10 mouse cellular contexts compared by ENCODE assay signal in genomic region chr5:75922677-75923076, GRCm38 (mm10). TPM values are rescaled to one million over a fixed set of nuclear protein-coding genes. Genes with fewer than 3 reads are reported as not detected.
DNase-seq lines count a peak whose midpoint lies in the region; ATAC-seq lines count a peak whose summit lies in the region.
"Had no signal": no experiment of that assay in that cellular context is flagged by ENCODE, and none has a peak within 500 bp of the region (broad histone marks: within the 10 kb centered on the region; RNA-seq: fewer than 3 reads in every experiment).

No protein-coding gene starts in this region.

- H3K27me3 ChIP-seq in lung, embryonic 15.5 days, result no peaks in the 10 kb centered on the region
- H3K27me3 ChIP-seq: embryonic facial prominence, embryonic 12.5 days; neural tube, embryonic 12.5 days had no signal

- no peak overlapping the region for H3K9ac ChIP-seq in lung, embryonic 15.5 days
- H3K9ac ChIP-seq: embryonic facial prominence, embryonic 12.5 days; neural tube, embryonic 12.5 days had no signal

- 38% methylated on average over 6 of the region's 6 CpGs for WGBS in lung, embryonic 15.5 days

- peak overlapping the region; percentile 66 for H3K27ac ChIP-seq in lung, embryonic 15.5 days
- H3K27ac ChIP-seq: embryonic facial prominence, embryonic 12.5 days; neural tube, embryonic 12.5 days had no signal

- no peak overlapping the region for H3K4me2 ChIP-seq in lung, embryonic 15.5 days
- H3K4me2 ChIP-seq: embryonic facial prominence, embryonic 12.5 days; neural tube, embryonic 12.5 days had no signal

- no peak; the same call in 1 of the 2 replicates for ATAC-seq in lung, embryonic 15.5 days (ENCODE audit: borderline replicate concordance, extremely low read depth, low FRiP score, low TSS enrichment)

- DNase-seq in gastrocnemius, postnatal 10 days, result peak; percentile 14
- DNase-seq in gastrocnemius, adult 18-20 months (ENCODE audit: low spot score), result no peak
- peak; percentile 49 for DNase-seq in adrenal gland, postnatal 14 days
- DNase-seq in heart, postnatal 4 days, result peak; percentile 57
- no peak for DNase-seq in right cerebral cortex, postnatal 36 days (ENCODE audit: low spot score in 2 of 2)
- no peak for DNase-seq in natural killer cell, adult 2 months (ENCODE audit: low spot score in 2 of 2)
- DNase-seq in cerebellum, adult 18-20 months, result no peak

- H3K4me3 ChIP-seq in lung, embryonic 15.5 days, result no peak overlapping the region
- H3K4me3 ChIP-seq: embryonic facial prominence, embryonic 12.5 days; neural tube, embryonic 12.5 days had no signal

- H3K4me1 ChIP-seq in lung, embryonic 15.5 days, result peaks cover 15% of the 10 kb centered on the region
- H3K4me1 ChIP-seq: embryonic facial prominence, embryonic 12.5 days; neural tube, embryonic 12.5 days had no signal

- no peaks in the 10 kb centered on the region for H3K36me3 ChIP-seq in lung, embryonic 15.5 days
- H3K36me3 ChIP-seq: embryonic facial prominence, embryonic 12.5 days; neural tube, embryonic 12.5 days had no signal

- no peaks in the 10 kb centered on the region for H3K9me3 ChIP-seq in lung, embryonic 15.5 days
- H3K9me3 ChIP-seq: embryonic facial prominence, embryonic 12.5 days; neural tube, embryonic 12.5 days had no signal

RNA-seq across cellular contexts. Expression of gene Kdr, which starts 55.6 kb away (rescaled TPM):
- 10 to 100 TPM; 38.5 to 48.0 TPM for total RNA-seq in gastrocnemius, postnatal 10 days (2021)
- 10 to 100 TPM in 1 of 2 experiments, 1 to 10 TPM in 1; 7.6 to 19.5 TPM for total RNA-seq in gastrocnemius, adult 18-20 months (2021)
- total RNA-seq in adrenal gland, postnatal 14 days (2021), result 97.6 and 106 TPM in 2 replicates
- 100 to 1,000 TPM; 115 to 119 TPM for total RNA-seq in heart, postnatal 4 days (2021)
- polyA plus RNA-seq in lung, embryonic 15.5 days (2015; fragmentation: Nextera tagmentation; extraction: Ambion mirVana), result 55.3 and 60.7 TPM in 2 replicates

Comparison
In these comparisons a context has a peak if more than half of its experiments do, and no peak if none do; other contexts are left out.
1. DNase-seq: peak in gastrocnemius, postnatal 10 days (single experiment), adrenal gland, postnatal 14 days (single experiment) and heart, postnatal 4 days (single experiment); none in gastrocnemius, adult 18-20 months (single experiment), right cerebral cortex, postnatal 36 days (0 of 2), natural killer cell, adult 2 months (0 of 2) and cerebellum, adult 18-20 months (0 of 2).